Mouse (Mus musculus): ENCODE measurements around the gene Zbtb7a. TPM values are rescaled to one million over a fixed set of nuclear protein-coding genes. Genes with fewer than 3 reads are reported as not detected.

Zbtb7a gene
- polyA plus RNA-seq, 1 experiment from 2014 or later: 26.6 TPM

GRCm38 (mm10) chr10:81122889-81123288 lies 12.1 kb upstream of the Zbtb7a start:
- Histone ChIP-seq H3K36me3 (peaks cover 68% of the 10 kb centered on the region), H3K4me2 (no peak overlapping the region), H3K4me3 (replicated peaks) (no peak overlapping the region), H3K9ac (no peak overlapping the region), H3K9me3 (replicated peaks) (no peaks in the 10 kb centered on the region), H3K4me1 (peaks cover 4% of the 10 kb centered on the region), H3K27ac (no peak overlapping the region), H3K27me3 (no peaks in the 10 kb centered on the region)
- no peak for ATAC-seq (replicated peaks; ENCODE audit: low FRiP score)
- WGBS: 87% methylated on average over 2 of the region's 2 CpGs

GRCm38 (mm10) chr10:81123500-81123899 lies 11.5 kb upstream of the Zbtb7a start:
- H3K4me3 ChIP-seq (replicated peaks): no peak overlapping the region
- H3K27ac ChIP-seq: no peak overlapping the region
- H3K9ac ChIP-seq: no peak overlapping the region
- no peak for ATAC-seq (replicated peaks; ENCODE audit: low FRiP score)
- no peak overlapping the region for H3K4me2 ChIP-seq
- peaks cover 62% of the 10 kb centered on the region for H3K36me3 ChIP-seq
- H3K27me3 ChIP-seq: no peaks in the 10 kb centered on the region
- H3K4me1 ChIP-seq: peaks cover 10% of the 10 kb centered on the region
- no peaks in the 10 kb centered on the region for H3K9me3 ChIP-seq (replicated peaks)
- 80% methylated on average over 11 of the region's 11 CpGs for WGBS

- WGBS: 1% methylated on average over 16 of the region's 16 CpGs
- H3K36me3 ChIP-seq: no peaks in the 10 kb centered on the region
- 0 out of 2 replicates have a peak overlapping the region, but pooled peaks have one; percentile 14 for H3K9ac ChIP-seq
- peaks cover 43% of the 10 kb centered on the region for H3K4me1 ChIP-seq
- peak overlapping the region; percentile 90 for H3K4me2 ChIP-seq
- H3K27ac ChIP-seq: peak overlapping the region; percentile 48; the same call in 1 of the 2 replicates
- peak overlapping the region; percentile 81 for H3K4me3 ChIP-seq (replicated peaks)
- H3K27me3 ChIP-seq: peaks cover 18% of the 10 kb centered on the region
- H3K9me3 ChIP-seq (replicated peaks): no peaks in the 10 kb centered on the region
- ATAC-seq (replicated peaks; ENCODE audit: low FRiP score): no peak
Measured at GRCm38 (mm10) chr10:81134181-81134587, 836 bp upstream of the Zbtb7a start.

- H3K9ac ChIP-seq: peak overlapping the region; percentile 97
- H3K27ac ChIP-seq: peak overlapping the region; percentile 99
- peaks cover 15% of the 10 kb centered on the region for H3K27me3 ChIP-seq
- peak; percentile 4; the same call in 1 of the 2 replicates for ATAC-seq (replicated peaks; ENCODE audit: low FRiP score)
- no peaks in the 10 kb centered on the region for H3K36me3 ChIP-seq
- peak overlapping the region; percentile 90 for H3K4me2 ChIP-seq
- under 1% methylated on average over 83 of the region's 86 CpGs for WGBS
- H3K4me1 ChIP-seq: peaks cover 53% of the 10 kb centered on the region
- H3K9me3 ChIP-seq (replicated peaks): no peaks in the 10 kb centered on the region
- peak overlapping the region; percentile 81 for H3K4me3 ChIP-seq (replicated peaks)
Measured at GRCm38 (mm10) chr10:81135831-81136705, 1.0 kb downstream of the Zbtb7a start.

- Histone ChIP-seq H3K36me3 (peaks cover 4% of the 10 kb centered on the region; the same call in 1 of the 2 replicates), H3K4me3 (replicated peaks) (peak overlapping the region; percentile 81)
- 2% methylated on average over 49 of the region's 50 CpGs for whole genome bisulfite sequencing
Measured at GRCm38 (mm10) chr10:81136706-81137231, 1.7 kb downstream of the Zbtb7a start.

GRCm38 (mm10) chr10:81137252-81138130 lies 2.5 kb downstream of the Zbtb7a start:
- peaks cover 67% of the 10 kb centered on the region for H3K4me1 ChIP-seq
- under 1% methylated on average over 85 of the region's 89 CpGs for WGBS
- peak overlapping the region; percentile 87 for H3K9ac ChIP-seq
- peak; percentile 92 for ATAC-seq (replicated peaks; ENCODE audit: low FRiP score)
- peaks cover 15% of the 10 kb centered on the region for H3K27me3 ChIP-seq
- peak overlapping the region; percentile 94 for H3K4me2 ChIP-seq
- peak overlapping the region; percentile 81 for H3K4me3 ChIP-seq (replicated peaks)
- peak overlapping the region; percentile 99 for H3K27ac ChIP-seq
- H3K9me3 ChIP-seq (replicated peaks): no peaks in the 10 kb centered on the region
- peaks cover 4% of the 10 kb centered on the region; the same call in 1 of the 2 replicates for H3K36me3 ChIP-seq

More at GRCm38 (mm10) chr10:81136706-81137231, 1.7 kb downstream of the Zbtb7a start:
- Histone ChIP-seq H3K27ac (peak overlapping the region; percentile 99), H3K27me3 (peaks cover 15% of the 10 kb centered on the region), H3K4me2 (peak overlapping the region; percentile 90), H3K9me3 (replicated peaks) (no peaks in the 10 kb centered on the region), H3K4me1 (peaks cover 60% of the 10 kb centered on the region), H3K9ac (peak overlapping the region; percentile 97)
- ATAC-seq (replicated peaks; ENCODE audit: low FRiP score): peak; percentile 13

- Histone ChIP-seq H3K4me2 (peak overlapping the region; percentile 94), H3K4me1 (peaks cover 67% of the 10 kb centered on the region)
- no peak for ATAC-seq (replicated peaks; ENCODE audit: low FRiP score)
Measured at GRCm38 (mm10) chr10:81138131-81138782, 3.2 kb downstream of the Zbtb7a start.

GRCm38 (mm10) chr10:81138821-81139528 lies 4.0 kb downstream of the Zbtb7a start:
- peaks cover 13% of the 10 kb centered on the region for H3K27me3 ChIP-seq
- H3K36me3 ChIP-seq: peaks cover 15% of the 10 kb centered on the region
- no peaks in the 10 kb centered on the region for H3K9me3 ChIP-seq (replicated peaks)
- no peak for ATAC-seq (replicated peaks; ENCODE audit: low FRiP score)
- H3K9ac ChIP-seq: peak overlapping the region; percentile 87
- peaks cover 65% of the 10 kb centered on the region for H3K4me1 ChIP-seq
- peak overlapping the region; percentile 92 for H3K27ac ChIP-seq
- 53% methylated on average over 11 of the region's 11 CpGs for WGBS
- peak overlapping the region; percentile 81 for H3K4me3 ChIP-seq (replicated peaks)
- peak overlapping the region; percentile 94 for H3K4me2 ChIP-seq

More at GRCm38 (mm10) chr10:81138131-81138782, 3.2 kb downstream of the Zbtb7a start:
- 0% methylated on average over 21 of the region's 24 CpGs for WGBS
- H3K9me3 ChIP-seq (replicated peaks): no peaks in the 10 kb centered on the region
- peaks cover 15% of the 10 kb centered on the region for H3K27me3 ChIP-seq
- peaks cover 7% of the 10 kb centered on the region; the same call in 1 of the 2 replicates for H3K36me3 ChIP-seq
- peak overlapping the region; percentile 81 for H3K4me3 ChIP-seq (replicated peaks)
- peak overlapping the region; percentile 92 for H3K27ac ChIP-seq
- H3K9ac ChIP-seq: peak overlapping the region; percentile 87

- Histone ChIP-seq H3K36me3 (peaks cover 20% of the 10 kb centered on the region), H3K27ac (peak overlapping the region; percentile 92), H3K4me2 (peak overlapping the region; percentile 94), H3K9me3 (replicated peaks) (no peaks in the 10 kb centered on the region), H3K27me3 (peaks cover 8% of the 10 kb centered on the region), H3K4me1 (peaks cover 60% of the 10 kb centered on the region), H3K9ac (peak overlapping the region; percentile 87; the same call in 1 of the 2 replicates), H3K4me3 (replicated peaks) (peak overlapping the region; percentile 81)
- WGBS: 65% methylated on average over 4 of the region's 4 CpGs
- no peak for ATAC-seq (replicated peaks; ENCODE audit: low FRiP score)
Measured at GRCm38 (mm10) chr10:81139529-81139846, 4.5 kb downstream of the Zbtb7a start.

GRCm38 (mm10) chr10:81140005-81140404 lies 5.0 kb downstream of the Zbtb7a start:
- Histone ChIP-seq H3K4me2 (peak overlapping the region; percentile 94), H3K27ac (peak overlapping the region; percentile 92), H3K9me3 (replicated peaks) (no peaks in the 10 kb centered on the region), H3K4me3 (replicated peaks) (peak overlapping the region; percentile 81), H3K27me3 (peaks cover 3% of the 10 kb centered on the region; the same call in 1 of the 2 replicates), H3K36me3 (peaks cover 25% of the 10 kb centered on the region), H3K9ac (peak overlapping the region; percentile 87; the same call in 1 of the 2 replicates), H3K4me1 (peaks cover 55% of the 10 kb centered on the region)
- ATAC-seq (replicated peaks; ENCODE audit: low FRiP score): no peak
- 51% methylated on average over 8 of the region's 8 CpGs for WGBS

Data from kidney, embryonic 15.5 days (tissue).